Mouse (Mus musculus) lung, postnatal 0 days (tissue): ENCODE data around the gene Pcbp3. TPM values are rescaled to one million over a fixed set of nuclear protein-coding genes. Genes with fewer than 3 reads are reported as not detected.

Experiments used
- ATAC-seq: fragments of 200-750 bp; cut with Nextera tagmentation; 2 replicates; pipeline ENCODE4 v1.8.0; 2017; ENCODE audit warnings: moderate library complexity
- DNase-seq: peaks from one replicate; pipeline ENCODE4 v3.0.0-alpha.2; 2016; ENCODE audit warnings: low spot score
- H3K27ac ChIP-seq: fragments of 300-500 bp; sonication (generic); 2 replicates; pipeline ENCODE4 v1.5.1; 2014; ENCODE audit warnings: antibody characterized with exemption, mild to moderate bottlenecking, low read length, mixed read lengths
- H3K27me3 ChIP-seq: fragments of 300-500 bp; sonication (generic); replicated peaks from 2 replicates; pipeline ENCODE4 v1.6.1; 2014; ENCODE audit warnings: low read length, mixed read lengths; ENCODE audit not compliant: insufficient read depth
- H3K36me3 ChIP-seq: fragments of 300-500 bp; sonication (generic); 2 replicates; pipeline ENCODE4 v1.6.1; 2014; ENCODE audit warnings: low read length, mixed read lengths; ENCODE audit not compliant: insufficient read depth
- H3K4me1 ChIP-seq: fragments of 300-500 bp; sonication (generic); 2 replicates; pipeline ENCODE4 v1.6.1; 2014; ENCODE audit warnings: antibody characterized with exemption, low read depth, low read length, mixed read lengths; ENCODE audit not compliant: insufficient read depth
- H3K4me2 ChIP-seq: fragments of 300-500 bp; sonication (generic); replicated peaks from 2 replicates; pipeline ENCODE4 v1.6.1; 2014; ENCODE audit warnings: low read depth, mild to moderate bottlenecking, low read length, moderate library complexity, mixed read lengths
- H3K4me3 ChIP-seq: fragments of 300-500 bp; sonication (generic); 2 replicates; pipeline ENCODE4 v1.5.1; 2014; ENCODE audit warnings: low read depth, low read length
- H3K9ac ChIP-seq: fragments of 300-500 bp; sonication (generic); replicated peaks from 2 replicates; pipeline ENCODE4 v1.6.1; 2014; ENCODE audit warnings: low read depth, mild to moderate bottlenecking
- H3K9me3 ChIP-seq: fragments of 300-500 bp; sonication (generic); 2 replicates; pipeline ENCODE4 v1.6.1; 2016; ENCODE audit warnings: low read length, mixed read lengths
- CTCF ChIP-seq: IDR thresholded peaks from 2 replicates; pipeline ENCODE4 v1.5.1; 2016; ENCODE audit warnings: antibody characterized with exemption, mild to moderate bottlenecking
- EP300 ChIP-seq: IDR thresholded peaks from 2 replicates; pipeline ENCODE4 v1.6.1; 2016; ENCODE audit warnings: antibody characterized with exemption, mild to moderate bottlenecking, control low read depth
- WGBS: fragments of 180-500 bp; shearing (Covaris S2); extraction: QIAGEN DNeasy Blood & Tissue Kit; methylation state at CpG from one replicate; pipeline ENCODE4 v1.1.7; 2014; 5-methylcytosine and 5-hydroxymethylcytosine counted together
- polyA plus RNA-seq: library from polyadenylated mRNA; unstranded; fragments of >200 nt; fragmentation: Nextera tagmentation; extraction: Ambion mirVana; gene quantifications from 2 replicates; pipeline ENCODE4 v1.2.1, GENCODE M21; 2015

The Pcbp3 gene
- polyA plus RNA-seq, 1 experiment from 2014 or later = 29.3 TPM

DNA sequence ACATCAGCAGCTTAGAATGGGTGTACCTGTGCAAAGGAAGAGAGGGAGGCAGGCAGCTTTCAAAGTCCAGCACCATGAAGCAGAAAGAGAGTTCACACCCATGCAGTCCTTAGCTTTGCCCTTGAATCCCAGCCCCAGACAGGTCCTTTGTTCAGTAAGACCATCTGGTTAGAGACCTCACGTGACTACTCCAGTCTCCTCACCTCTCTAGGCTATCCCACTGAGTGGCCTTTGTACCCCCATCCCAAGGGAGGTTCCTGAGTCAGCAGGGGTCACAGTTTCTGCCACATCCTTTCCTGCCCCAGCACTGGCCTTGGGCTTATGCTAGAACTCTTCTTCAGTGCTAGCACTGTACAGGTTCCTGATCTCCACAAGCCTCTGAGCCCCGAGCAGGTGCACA lies 142.4 kb downstream of the Pcbp3 start:
- no peak overlapping the region for H3K9ac ChIP-seq
- no peak overlapping the region for H3K4me2 ChIP-seq
- H3K27me3 ChIP-seq = no peaks in the 10 kb centered on the region
- ATAC-seq = no peak
- TF ChIP-seq CTCF = no peak
- no peak for TF ChIP-seq EP300
- H3K9me3 ChIP-seq = no peaks in the 10 kb centered on the region
- no peak for DNase-seq
- H3K4me1 ChIP-seq = no peaks in the 10 kb centered on the region
- no peak overlapping the region for H3K4me3 ChIP-seq
- 75% methylated on average over 2 of the region's 2 CpGs for WGBS
- no peaks in the 10 kb centered on the region for H3K36me3 ChIP-seq
- no peak overlapping the region for H3K27ac ChIP-seq

DNA sequence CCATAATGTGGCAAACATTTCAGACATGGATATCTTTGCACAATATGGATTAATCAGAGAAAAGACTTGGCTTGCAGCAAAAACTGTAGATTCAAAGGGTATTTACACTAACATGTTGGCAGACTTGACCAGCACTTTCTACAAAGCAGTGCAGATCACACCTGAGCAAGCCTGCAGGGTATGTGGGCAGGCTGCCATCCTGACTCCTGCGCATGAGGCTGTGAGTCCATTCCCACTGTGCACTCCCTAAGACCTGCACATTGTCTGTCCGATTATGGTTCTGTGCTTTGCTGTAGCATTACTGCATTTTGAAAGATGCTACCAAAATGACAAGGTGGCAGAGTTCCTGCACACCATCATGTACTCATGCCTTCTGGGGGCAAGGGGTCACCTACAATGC lies 143.3 kb downstream of the Pcbp3 start:
- H3K4me3 ChIP-seq = no peak overlapping the region
- 93% methylated on average over 2 of the region's 2 CpGs for WGBS
- TF ChIP-seq CTCF = no peak
- TF ChIP-seq EP300 = no peak
- H3K9me3 ChIP-seq = no peaks in the 10 kb centered on the region
- H3K4me1 ChIP-seq = no peaks in the 10 kb centered on the region
- no peaks in the 10 kb centered on the region for H3K36me3 ChIP-seq
- ATAC-seq (no peak), DNase-seq (no peak)
- H3K4me2 ChIP-seq = no peak overlapping the region
- H3K27ac ChIP-seq = no peak overlapping the region
- H3K27me3 ChIP-seq = no peaks in the 10 kb centered on the region
- H3K9ac ChIP-seq = no peak overlapping the region

DNA sequence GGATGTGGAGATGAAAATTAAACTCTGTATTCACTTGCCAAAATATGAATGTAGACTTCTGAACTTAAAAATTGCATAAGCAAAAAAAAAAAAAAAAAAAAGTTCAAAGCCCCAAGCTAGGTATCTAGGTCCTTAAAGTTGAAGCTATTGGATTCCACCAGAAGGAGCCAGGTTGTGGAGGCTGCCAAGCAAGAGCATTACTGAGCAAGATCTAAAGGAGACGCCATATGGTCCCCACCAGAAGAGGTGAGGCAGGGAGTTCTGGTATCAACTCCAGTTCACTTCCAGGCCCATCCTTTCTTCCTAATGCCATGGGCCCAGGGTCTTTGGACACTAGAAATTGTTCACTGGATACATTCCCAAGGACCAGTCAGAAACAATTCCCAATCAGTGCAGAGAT lies 144.8 kb downstream of the Pcbp3 start:
- Histone ChIP-seq H3K9me3 (no peaks in the 10 kb centered on the region), H3K27me3 (no peaks in the 10 kb centered on the region), H3K27ac (no peak overlapping the region), H3K4me1 (no peaks in the 10 kb centered on the region), H3K9ac (no peak overlapping the region), H3K4me2 (no peak overlapping the region), H3K36me3 (no peaks in the 10 kb centered on the region), H3K4me3 (no peak overlapping the region)
- TF ChIP-seq CTCF (no peak), EP300 (no peak)
- DNase-seq (no peak), ATAC-seq (no peak)
- 89% methylated on average over 1 of the region's 1 CpGs for WGBS

DNA sequence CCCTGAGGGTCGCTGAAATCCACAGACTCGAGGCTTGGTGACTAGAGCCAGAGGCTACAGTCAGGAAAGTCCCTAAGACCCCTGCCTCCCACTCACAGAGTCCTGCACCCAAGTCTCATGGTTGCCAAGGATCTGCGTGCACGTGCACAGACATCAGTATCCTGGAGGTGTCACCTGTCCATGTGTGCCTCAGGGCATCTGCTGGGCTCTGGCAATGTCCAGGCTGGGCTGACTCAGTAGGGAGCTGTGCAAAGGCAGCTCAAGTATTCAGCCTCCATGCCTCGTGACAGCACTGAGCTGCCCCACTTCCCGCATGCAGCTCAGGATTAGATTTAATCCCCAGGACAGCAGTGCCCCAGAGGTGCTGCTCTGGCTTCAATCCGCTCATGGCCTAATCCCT lies 145.3 kb downstream of the Pcbp3 start:
- 66% methylated on average over 7 of the region's 7 CpGs for WGBS
- Histone ChIP-seq H3K27ac (no peak overlapping the region), H3K36me3 (no peaks in the 10 kb centered on the region), H3K27me3 (no peaks in the 10 kb centered on the region), H3K9me3 (no peaks in the 10 kb centered on the region), H3K4me3 (no peak overlapping the region), H3K9ac (no peak overlapping the region), H3K4me2 (no peak overlapping the region), H3K4me1 (no peaks in the 10 kb centered on the region)
- DNase-seq (no peak), ATAC-seq (no peak)
- TF ChIP-seq CTCF (no peak), EP300 (no peak)

DNA sequence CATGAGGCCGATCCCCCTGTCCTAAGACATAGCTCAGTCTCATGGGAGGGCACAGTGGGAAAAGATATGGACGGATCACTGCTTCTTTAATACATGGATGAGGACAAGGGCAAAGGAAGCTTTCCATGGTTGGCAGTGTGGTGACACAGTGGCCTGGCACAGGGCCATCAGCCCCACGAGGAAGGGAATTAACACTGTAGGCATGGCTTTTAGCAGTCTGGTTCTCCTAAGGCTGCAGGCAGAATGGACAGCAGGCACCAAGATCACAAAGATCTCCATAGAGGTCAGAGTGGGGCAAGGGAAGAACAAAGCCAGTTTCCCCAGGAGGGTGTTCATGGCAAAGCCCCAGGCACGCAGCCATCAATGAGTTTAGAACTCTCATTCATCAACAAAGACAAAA lies 146.2 kb downstream of the Pcbp3 start:
- Histone ChIP-seq H3K27ac (no peak overlapping the region), H3K4me2 (no peak overlapping the region), H3K36me3 (no peaks in the 10 kb centered on the region), H3K4me1 (no peaks in the 10 kb centered on the region), H3K27me3 (no peaks in the 10 kb centered on the region), H3K9ac (no peak overlapping the region), H3K4me3 (no peak overlapping the region), H3K9me3 (no peaks in the 10 kb centered on the region)
- no peak for TF ChIP-seq EP300
- no peak for TF ChIP-seq CTCF
- 62% methylated on average over 4 of the region's 4 CpGs for WGBS
- no peak for DNase-seq
- ATAC-seq = no peak

DNA sequence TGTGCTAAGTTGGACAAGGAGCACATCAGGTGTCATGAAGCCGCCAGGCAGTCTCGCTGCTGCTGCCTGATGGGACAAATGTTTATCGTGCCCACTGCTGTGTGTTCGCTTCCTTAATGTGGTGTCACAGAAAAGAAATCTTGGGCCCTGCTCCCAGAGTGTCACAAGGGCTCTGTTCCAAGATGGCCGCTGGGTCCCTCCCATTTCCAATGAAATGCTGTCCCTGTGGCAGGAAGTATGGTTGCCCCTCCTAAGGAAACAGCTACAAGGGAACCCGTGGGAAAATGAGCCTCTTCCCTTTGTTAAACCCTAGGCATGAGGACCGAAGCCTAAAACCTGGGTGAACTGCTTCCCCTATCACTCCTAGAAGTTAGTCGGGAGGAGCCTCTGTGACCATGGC lies 146.9 kb downstream of the Pcbp3 start:
- WGBS = 68% methylated on average over 8 of the region's 8 CpGs
- H3K9ac ChIP-seq = no peak overlapping the region
- peak; percentile 16 for DNase-seq
- TF ChIP-seq EP300 (no peak), CTCF (no peak)
- no peaks in the 10 kb centered on the region for H3K27me3 ChIP-seq
- H3K4me2 ChIP-seq = no peak overlapping the region
- no peaks in the 10 kb centered on the region for H3K4me1 ChIP-seq
- no peak for ATAC-seq
- no peak overlapping the region for H3K4me3 ChIP-seq
- H3K36me3 ChIP-seq = no peaks in the 10 kb centered on the region
- H3K27ac ChIP-seq = no peak overlapping the region
- H3K9me3 ChIP-seq = no peaks in the 10 kb centered on the region
